Mouse (Mus musculus) megakaryocyte progenitor cell, adult 5-6 weeks (primary cell): Measurements from ENCODE around the gene Arsb. TPM values are rescaled to one million over a fixed set of nuclear protein-coding genes. Genes with fewer than 3 reads are reported as not detected.
A peak's percentile ranks its signal among the peaks of the same experiment; 100 is the strongest.

Experiments
- ATAC-seq: replicated peaks from 2 replicates; pipeline ENCODE4 v1.8.0; 2016; ENCODE audit warnings: mild to moderate bottlenecking, moderate TSS enrichment, inconsistent platforms; ENCODE audit not compliant: poor library complexity
- total RNA-seq, 2 experiments: library from RNA; stranded (forward) in 1 of 2; stranded (reverse) in 1 of 2; fragments of 157-497, 149-512 nt in 1 of 2; fragments of 200-1000 nt in 1 of 2; gene quantifications; 2 replicates each; pipeline versions ENCODE4 v1.2.3 to v1.2.4; 2015 to 2017

The Arsb gene
- total RNA-seq, 2 experiments from 2014 or later, result 32.4 to 157 TPM

- no peak for ATAC-seq
Measured at GRCm38 (mm10) chr13:93919536-93919935, 148.1 kb downstream of the Arsb start.

- ATAC-seq, result no peak
Measured at GRCm38 (mm10) chr13:93920080-93920785, 148.8 kb downstream of the Arsb start.

- ATAC-seq, result no peak
Measured at GRCm38 (mm10) chr13:93920786-93921300, 149.4 kb downstream of the Arsb start.

- ATAC-seq, result no peak; the same call in 1 of the 2 replicates
Measured at GRCm38 (mm10) chr13:93921831-93922565, 150.6 kb downstream of the Arsb start.

DNA sequence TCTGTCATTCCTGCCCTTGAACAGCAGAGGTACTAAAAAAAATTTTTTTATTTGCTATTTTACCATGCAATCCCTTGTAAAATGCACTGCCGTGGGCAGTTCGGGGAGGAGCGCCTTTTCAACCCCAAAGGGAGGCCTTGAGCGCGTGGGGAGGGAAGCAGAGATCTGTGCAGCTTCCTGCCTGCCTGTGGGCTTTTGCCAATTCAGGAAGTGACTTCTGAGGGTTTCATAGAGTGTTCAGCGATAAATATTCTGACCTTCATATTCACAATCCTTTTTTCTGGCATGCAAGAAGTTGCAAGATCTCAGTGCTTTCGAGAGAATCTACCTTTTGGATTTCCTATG is 151.1 kb downstream of the Arsb start:
- peak; percentile 93 for ATAC-seq

- ATAC-seq, result no peak
Measured at GRCm38 (mm10) chr13:93924735-93925432, 153.5 kb downstream of the Arsb start.

- no peak for ATAC-seq
Measured at GRCm38 (mm10) chr13:93930561-93931340, 159.3 kb downstream of the Arsb start.

- no peak for ATAC-seq
Measured at GRCm38 (mm10) chr13:93936455-93936854, 165.0 kb downstream of the Arsb start.

DNA sequence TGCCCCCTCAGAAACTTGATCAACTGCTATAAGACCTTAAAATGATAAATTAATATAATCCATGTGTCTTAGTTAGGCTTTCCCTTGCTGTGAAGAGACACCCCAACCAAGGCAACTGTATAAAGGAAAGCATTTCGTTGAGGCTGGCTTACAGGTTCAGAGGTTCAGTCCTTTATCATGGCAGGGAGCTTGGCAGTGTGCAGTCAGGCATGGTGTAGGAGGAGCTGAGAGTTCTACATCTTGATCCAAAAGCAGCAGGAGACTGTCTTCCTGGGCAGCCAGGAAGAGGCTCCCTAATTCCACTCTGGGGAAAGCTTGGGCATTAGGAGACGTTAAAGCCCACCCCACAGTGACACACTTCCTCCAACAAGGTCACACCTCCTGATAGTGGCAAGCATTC is 166.7 kb downstream of the Arsb start:
- ATAC-seq, result no peak

DNA sequence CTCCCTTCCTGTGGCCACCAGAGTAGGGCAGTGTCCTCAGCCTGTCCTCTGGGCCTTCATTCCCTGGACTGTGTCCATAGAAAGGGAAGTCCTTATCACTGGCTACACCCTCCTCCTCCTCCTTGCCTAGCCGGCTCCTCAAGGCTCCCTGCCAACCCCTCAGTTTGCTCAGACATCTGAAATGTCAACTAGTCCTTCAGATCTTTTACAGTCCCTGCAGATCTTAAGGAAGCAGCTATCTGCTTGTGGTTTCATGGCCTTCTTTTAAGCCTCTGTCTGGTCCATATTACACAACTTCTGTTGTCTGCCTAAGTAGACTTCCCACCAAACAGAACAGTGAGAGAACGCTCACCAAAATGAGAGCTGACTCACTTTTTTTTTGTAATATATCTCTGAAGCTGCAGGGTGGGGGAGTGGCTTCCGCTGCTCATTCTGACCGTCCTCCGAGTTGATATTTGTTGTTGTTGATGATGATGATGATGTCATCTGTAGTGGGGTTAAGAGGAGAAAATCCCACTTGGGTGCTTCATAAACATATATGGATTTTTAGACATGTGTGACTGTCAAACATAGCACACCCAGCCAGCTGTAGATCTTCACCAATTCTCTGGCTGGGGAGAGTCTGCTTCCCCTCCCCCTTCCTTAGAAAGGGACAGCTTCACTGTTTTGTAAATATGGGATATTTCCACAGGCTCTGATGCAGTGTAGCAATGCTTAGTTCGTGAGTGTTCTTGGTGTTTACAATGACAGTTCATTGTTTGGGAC is 168.1 kb downstream of the Arsb start:
- ATAC-seq, result peak; percentile 87

DNA sequence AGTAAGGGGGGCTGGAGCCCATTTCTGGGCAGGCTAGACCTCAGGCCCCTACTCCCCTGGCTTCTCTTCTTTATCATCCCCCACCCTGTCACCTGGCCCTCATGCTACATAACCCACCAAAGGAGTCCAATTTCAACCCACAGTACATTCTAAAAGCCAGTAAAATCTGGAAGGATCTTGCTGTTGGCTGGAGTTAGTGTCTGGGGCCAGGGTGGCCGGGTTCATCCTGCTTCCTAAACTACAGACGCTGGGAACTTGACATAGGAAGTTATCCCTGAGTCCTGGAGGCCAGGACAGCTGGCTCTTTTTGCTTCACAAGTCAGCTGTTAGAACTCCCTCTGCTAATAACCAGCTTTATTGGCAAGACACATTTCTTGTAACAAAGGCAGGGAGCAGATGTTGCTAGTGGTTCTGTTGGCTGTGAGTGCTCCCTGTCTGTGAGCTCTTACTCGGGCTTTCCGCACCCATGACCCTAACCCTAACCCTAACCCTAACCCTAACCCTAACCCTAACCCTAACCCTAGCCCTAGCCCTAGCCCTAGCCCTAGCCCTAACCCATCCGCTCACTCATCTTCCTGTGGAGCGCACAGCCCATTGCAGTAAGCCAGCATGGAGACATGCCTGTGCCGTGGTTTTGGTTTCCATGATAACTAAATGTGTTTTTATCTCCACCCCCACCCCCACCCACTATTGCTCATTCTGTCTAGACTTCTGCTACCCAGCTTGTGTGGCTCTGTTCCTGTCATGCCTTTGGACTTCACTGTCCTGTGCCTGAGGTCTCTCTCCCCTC is 169.5 kb downstream of the Arsb start:
- peak; percentile 40 for ATAC-seq

- ATAC-seq, result no peak
Measured at GRCm38 (mm10) chr13:93950996-93951395, 179.6 kb downstream of the Arsb start.

- ATAC-seq, result no peak
Measured at GRCm38 (mm10) chr13:93951555-93951954, 180.1 kb downstream of the Arsb start.

- ATAC-seq, result no peak
Measured at GRCm38 (mm10) chr13:93952466-93952865, 181.0 kb downstream of the Arsb start.

DNA sequence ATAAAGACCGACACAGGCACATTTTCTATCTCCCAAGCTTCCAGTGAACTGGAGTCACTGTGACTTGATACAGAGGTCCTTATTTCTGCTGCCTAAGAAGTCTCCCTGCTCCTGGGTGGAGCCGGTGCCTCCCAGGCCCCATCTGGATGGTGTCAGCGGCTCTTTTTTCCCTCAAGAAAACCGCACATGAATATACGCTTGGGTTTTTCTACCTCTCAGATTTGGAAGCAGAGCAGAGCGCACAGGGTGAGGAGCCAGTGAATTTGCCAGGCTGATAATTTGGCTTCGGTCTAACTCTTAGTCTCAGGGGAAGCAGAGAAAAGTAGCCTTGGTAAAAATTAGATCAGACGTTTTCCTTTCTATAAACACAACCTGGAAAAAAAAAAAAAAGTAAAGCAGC is 186.5 kb downstream of the Arsb start:
- ATAC-seq, result no peak

- ATAC-seq, result no peak
Measured at GRCm38 (mm10) chr13:93966271-93966670, 194.8 kb downstream of the Arsb start.

GRCm38 (mm10) chr13:93967138-93967537 is 195.7 kb downstream of the Arsb start:
- no peak for ATAC-seq

DNA sequence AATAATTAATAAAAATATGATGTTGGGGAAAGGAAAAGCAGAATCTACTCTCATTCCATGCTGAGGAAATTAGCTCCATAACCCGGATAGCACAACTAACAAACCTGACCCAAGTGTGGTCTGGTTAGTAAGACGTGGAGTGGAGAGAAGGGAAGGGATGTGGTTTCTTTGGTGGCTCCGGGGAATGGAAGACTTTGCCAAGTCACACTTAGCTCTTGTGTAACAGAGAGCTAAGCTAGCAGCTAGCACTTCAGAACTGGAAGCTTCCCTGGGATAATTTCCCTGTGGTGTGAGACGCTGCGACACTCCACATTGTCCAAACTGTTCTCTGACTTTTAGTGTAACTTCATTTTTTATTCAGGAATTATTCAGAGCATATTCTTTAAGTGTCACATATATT is 198.7 kb downstream of the Arsb start:
- peak; percentile 98 for ATAC-seq

DNA sequence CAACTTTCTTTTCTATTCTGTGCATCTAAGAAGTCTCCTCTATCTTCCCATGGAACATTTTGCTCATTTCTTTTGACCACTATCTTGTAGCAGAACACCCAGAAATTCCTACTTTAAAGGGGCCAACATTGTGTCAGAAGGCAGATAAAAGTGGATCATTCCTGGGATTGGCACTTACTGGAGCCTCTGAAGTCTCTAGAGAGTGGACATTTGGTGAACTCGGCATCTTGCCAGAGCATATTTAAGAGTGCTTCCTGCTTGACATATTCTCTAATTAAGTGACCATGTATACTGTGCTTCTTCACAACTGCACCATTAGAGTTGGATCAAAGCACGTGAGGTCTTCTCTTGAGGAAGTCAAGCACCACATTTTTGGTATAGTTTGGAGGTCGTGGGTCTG is 201.0 kb downstream of the Arsb start:
- ATAC-seq, result no peak
